Mouse (Mus musculus): ENCODE measurements around the gene Pfas. TPM values are rescaled to one million over a fixed set of nuclear protein-coding genes. Genes with fewer than 3 reads are reported as not detected.
A peak's percentile ranks its signal among the peaks of the same experiment; 100 is the strongest.
"Not testable (repeated sequence)": the region's sequence is repeated elsewhere in the genome, so short reads cannot be mapped to it uniquely, and the experiment has no call there.

Gene Pfas
- polyA plus RNA-seq, 1 experiment from 2014 or later = 13.7 TPM

- no peak for ATAC-seq (ENCODE audit: low read depth)
Observed at GRCm38 (mm10) chr11:68970232-68970631, 38.0 kb downstream of the Pfas start.

DNA sequence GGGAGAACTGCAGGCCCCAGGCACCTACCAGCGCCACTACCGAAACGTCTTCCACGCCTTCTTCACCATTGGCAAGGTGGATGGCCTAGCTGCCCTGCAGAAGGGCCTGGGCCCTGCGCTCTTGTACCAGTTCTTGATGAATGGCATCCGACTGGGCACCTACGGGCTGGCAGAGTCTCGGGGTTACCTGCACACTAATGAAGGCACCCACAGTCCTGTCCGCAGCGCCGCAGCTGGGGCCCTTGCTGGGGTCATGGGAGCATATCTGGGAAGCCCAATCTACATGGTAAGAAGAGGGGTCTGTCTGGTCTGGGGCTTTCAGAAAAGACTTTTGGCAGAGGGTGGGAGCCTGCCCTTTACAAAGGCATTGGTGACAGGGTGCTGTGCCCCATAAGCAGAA lies 39.5 kb downstream of the Pfas start:
- WGBS (ENCODE audit: insufficient replicate concordance) = 78% methylated on average over 11 of the region's 11 CpGs
- H3K27me3 ChIP-seq (ENCODE audit: control insufficient read depth, insufficient read depth, low read depth, low read length) = no peaks in the 10 kb centered on the region
- no peaks in the 10 kb centered on the region for H3K9me3 ChIP-seq (replicated peaks; ENCODE audit: control insufficient read depth, low read length)
- H3K36me3 ChIP-seq (ENCODE audit: control insufficient read depth, insufficient read depth) = no peaks in the 10 kb centered on the region
- no peak overlapping the region for H3K4me2 ChIP-seq (ENCODE audit: low read depth, low read length)
- peaks cover 19% of the 10 kb centered on the region for H3K4me1 ChIP-seq (ENCODE audit: control insufficient read depth, low read depth, low read length)
- no peak overlapping the region for H3K27ac ChIP-seq (ENCODE audit: low read length)
- ATAC-seq (ENCODE audit: low read depth) = no peak
- no peak overlapping the region for H3K9ac ChIP-seq (ENCODE audit: low read depth, low read length)
- no peak overlapping the region for H3K4me3 ChIP-seq (ENCODE audit: low read depth, low read length)

More at GRCm38 (mm10) chr11:68970232-68970631, 38.0 kb downstream of the Pfas start:
- no peak overlapping the region for H3K4me3 ChIP-seq (ENCODE audit: low read depth, low read length)
- peaks cover 22% of the 10 kb centered on the region for H3K4me1 ChIP-seq (ENCODE audit: control insufficient read depth, low read depth, low read length)
- H3K36me3 ChIP-seq (ENCODE audit: control insufficient read depth, insufficient read depth) = no peaks in the 10 kb centered on the region
- no peak overlapping the region for H3K4me2 ChIP-seq (ENCODE audit: low read depth, low read length)
- no peaks in the 10 kb centered on the region for H3K27me3 ChIP-seq (ENCODE audit: control insufficient read depth, insufficient read depth, low read depth, low read length)
- 59% methylated on average over 4 of the region's 4 CpGs for WGBS (ENCODE audit: insufficient replicate concordance)
- H3K9ac ChIP-seq (ENCODE audit: low read depth, low read length) = no peak overlapping the region
- H3K27ac ChIP-seq (ENCODE audit: low read length) = no peak overlapping the region
- no peaks in the 10 kb centered on the region for H3K9me3 ChIP-seq (replicated peaks; ENCODE audit: control insufficient read depth, low read length)

- no peaks in the 10 kb centered on the region for H3K27me3 ChIP-seq (ENCODE audit: control insufficient read depth, insufficient read depth, low read depth, low read length)
- WGBS (ENCODE audit: insufficient replicate concordance) = under 1% methylated on average over 50 of the region's 50 CpGs
- ATAC-seq (ENCODE audit: low read depth) = peak; percentile 97
Observed at GRCm38 (mm10) chr11:68967337-68968282, 40.6 kb downstream of the Pfas start, which contains the start of gene Slc25a35. TSS of gene Slc25a35 (plus strand) at chr11:68968131.

GRCm38 (mm10) chr11:68966554-68966953 lies 41.7 kb downstream of the Pfas start:
- Histone ChIP-seq H3K36me3 (ENCODE audit: control insufficient read depth, insufficient read depth) (no peaks in the 10 kb centered on the region), H3K27me3 (ENCODE audit: control insufficient read depth, insufficient read depth, low read depth, low read length) (no peaks in the 10 kb centered on the region), H3K4me3 (ENCODE audit: low read depth, low read length) (no peak overlapping the region), H3K4me2 (ENCODE audit: low read depth, low read length) (no peak overlapping the region), H3K27ac (ENCODE audit: low read length) (no peak overlapping the region), H3K4me1 (ENCODE audit: control insufficient read depth, low read depth, low read length) (peaks cover 13% of the 10 kb centered on the region), H3K9ac (ENCODE audit: low read depth, low read length) (no peak overlapping the region), H3K9me3 (replicated peaks; ENCODE audit: control insufficient read depth, low read length) (no peaks in the 10 kb centered on the region)
- no peak for ATAC-seq (ENCODE audit: low read depth)
- 43% methylated on average over 1 of the region's 1 CpGs for WGBS (ENCODE audit: insufficient replicate concordance)

More at GRCm38 (mm10) chr11:68967337-68968282, 40.6 kb downstream of the Pfas start, which contains the start of gene Slc25a35:
- Histone ChIP-seq H3K4me1 (ENCODE audit: control insufficient read depth, low read depth, low read length) (peaks cover 13% of the 10 kb centered on the region), H3K9ac (ENCODE audit: low read depth, low read length) (peak within 1 kb of the TSS; percentile 71), H3K36me3 (ENCODE audit: control insufficient read depth, insufficient read depth) (no peaks in the 10 kb centered on the region), H3K27ac (ENCODE audit: low read length) (peak within 1 kb of the TSS; percentile 83), H3K9me3 (replicated peaks; ENCODE audit: control insufficient read depth, low read length) (no peaks in the 10 kb centered on the region), H3K4me3 (ENCODE audit: low read depth, low read length) (peak within 1 kb of the TSS; percentile 77), H3K4me2 (ENCODE audit: low read depth, low read length) (peak within 1 kb of the TSS; percentile 95)

DNA sequence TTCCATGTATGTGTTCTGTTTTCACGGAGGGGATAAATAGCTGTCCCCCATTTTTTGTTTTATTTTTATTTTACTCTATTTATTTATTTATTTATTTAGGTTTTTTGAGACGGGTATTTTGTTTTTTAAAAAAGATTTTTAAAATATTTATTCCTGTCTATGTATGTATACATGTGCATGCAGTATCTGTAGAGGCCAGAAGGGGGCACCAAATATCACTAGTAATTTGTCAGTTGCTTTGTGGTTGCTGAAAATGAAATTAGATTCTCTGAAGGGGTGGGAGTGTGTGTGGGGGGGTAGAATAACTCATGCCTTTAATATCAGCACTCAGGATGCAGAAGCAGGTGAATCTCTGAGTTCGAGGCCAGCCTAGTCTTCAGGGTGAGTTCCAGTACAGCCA lies 42.4 kb downstream of the Pfas start:
- Histone ChIP-seq H3K9me3 (replicated peaks; ENCODE audit: control insufficient read depth, low read length) (no peaks in the 10 kb centered on the region), H3K36me3 (ENCODE audit: control insufficient read depth, insufficient read depth) (no peaks in the 10 kb centered on the region), H3K4me2 (ENCODE audit: low read depth, low read length) (no peak overlapping the region), H3K27ac (ENCODE audit: low read length) (no peak overlapping the region), H3K4me1 (ENCODE audit: control insufficient read depth, low read depth, low read length) (peaks cover 13% of the 10 kb centered on the region), H3K9ac (ENCODE audit: low read depth, low read length) (no peak overlapping the region), H3K4me3 (ENCODE audit: low read depth, low read length) (no peak overlapping the region), H3K27me3 (ENCODE audit: control insufficient read depth, insufficient read depth, low read depth, low read length) (no peaks in the 10 kb centered on the region)
- ATAC-seq (ENCODE audit: low read depth) = no peak
- WGBS (ENCODE audit: insufficient replicate concordance) = 20% methylated on average over 3 of the region's 3 CpGs

GRCm38 (mm10) chr11:68965050-68965449 lies 43.2 kb downstream of the Pfas start:
- Histone ChIP-seq H3K4me1 (ENCODE audit: control insufficient read depth, low read depth, low read length) (peaks cover 13% of the 10 kb centered on the region), H3K36me3 (ENCODE audit: control insufficient read depth, insufficient read depth) (no peaks in the 10 kb centered on the region), H3K27me3 (ENCODE audit: control insufficient read depth, insufficient read depth, low read depth, low read length) (no peaks in the 10 kb centered on the region), H3K4me2 (ENCODE audit: low read depth, low read length) (no peak overlapping the region), H3K4me3 (ENCODE audit: low read depth, low read length) (no peak overlapping the region), H3K9ac (ENCODE audit: low read depth, low read length) (no peak overlapping the region), H3K9me3 (replicated peaks; ENCODE audit: control insufficient read depth, low read length) (no peaks in the 10 kb centered on the region), H3K27ac (ENCODE audit: low read length) (no peak overlapping the region)
- no peak for ATAC-seq (ENCODE audit: low read depth)

DNA sequence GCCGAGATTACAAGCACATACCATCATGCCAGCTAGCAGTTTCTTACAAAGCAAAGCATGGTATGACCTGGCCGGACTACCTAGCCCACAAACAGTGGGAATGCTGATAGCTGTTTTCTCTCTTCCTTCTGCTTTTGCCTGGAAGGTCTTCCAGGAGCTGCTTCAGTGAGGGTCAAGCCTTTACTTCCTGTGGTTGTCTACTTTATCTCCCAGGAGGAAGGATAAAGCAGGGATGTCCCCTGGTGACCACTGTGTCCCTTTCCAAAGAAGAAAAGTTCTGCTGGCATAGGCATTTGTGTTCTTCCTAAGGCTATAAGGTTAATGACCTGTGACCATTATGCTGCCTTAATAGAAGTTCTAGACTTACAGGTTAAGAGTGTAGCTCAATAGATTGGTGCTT lies 44.9 kb downstream of the Pfas start:
- Histone ChIP-seq H3K27me3 (ENCODE audit: control insufficient read depth, insufficient read depth, low read depth, low read length) (no peaks in the 10 kb centered on the region), H3K4me3 (ENCODE audit: low read depth, low read length) (no peak overlapping the region), H3K4me1 (ENCODE audit: control insufficient read depth, low read depth, low read length) (peaks cover 11% of the 10 kb centered on the region), H3K9ac (ENCODE audit: low read depth, low read length) (no peak overlapping the region), H3K36me3 (ENCODE audit: control insufficient read depth, insufficient read depth) (no peaks in the 10 kb centered on the region), H3K27ac (ENCODE audit: low read length) (no peak overlapping the region), H3K4me2 (ENCODE audit: low read depth, low read length) (no peak overlapping the region), H3K9me3 (replicated peaks; ENCODE audit: control insufficient read depth, low read length) (no peaks in the 10 kb centered on the region)
- no peak for ATAC-seq (ENCODE audit: low read depth)
- 46% methylated on average over 2 of the region's 2 CpGs for WGBS (ENCODE audit: insufficient replicate concordance)

- not testable (repeated sequence) for H3K27ac ChIP-seq (ENCODE audit: low read length); ATAC-seq (ENCODE audit: low read depth); H3K36me3 ChIP-seq (ENCODE audit: control insufficient read depth, insufficient read depth); H3K4me2 ChIP-seq (ENCODE audit: low read depth, low read length); H3K27me3 ChIP-seq (ENCODE audit: control insufficient read depth, insufficient read depth, low read depth, low read length); H3K4me1 ChIP-seq (ENCODE audit: control insufficient read depth, low read depth, low read length); H3K4me3 ChIP-seq (ENCODE audit: low read depth, low read length); H3K9ac ChIP-seq (ENCODE audit: low read depth, low read length); H3K9me3 ChIP-seq (replicated peaks; ENCODE audit: control insufficient read depth, low read length)
- WGBS (ENCODE audit: insufficient replicate concordance) = 35% methylated on average over 11 of the region's 11 CpGs
Observed at GRCm38 (mm10) chr11:68962159-68962558, 46.1 kb downstream of the Pfas start.

DNA sequence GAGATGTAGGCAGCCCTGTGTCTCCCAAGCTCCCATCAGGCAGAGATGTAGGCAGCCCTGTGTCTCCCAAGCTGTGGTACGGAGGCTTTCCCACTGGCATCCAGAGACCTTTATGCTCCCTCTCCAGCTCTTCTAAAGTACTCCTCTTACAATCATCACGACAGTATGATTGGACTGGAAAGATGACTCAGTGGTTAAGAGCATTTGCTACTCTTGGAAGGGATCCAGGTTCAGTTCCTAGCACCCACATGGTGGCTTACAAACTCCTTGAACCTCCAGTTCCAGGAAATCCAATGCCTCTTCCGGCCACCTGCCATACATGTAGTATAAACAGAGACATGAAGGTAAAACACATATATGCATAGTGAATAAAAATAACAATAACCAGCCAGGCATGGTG lies 46.7 kb downstream of the Pfas start:
- no peak overlapping the region for H3K4me2 ChIP-seq (ENCODE audit: low read depth, low read length)
- no peak for ATAC-seq (ENCODE audit: low read depth)
- H3K27ac ChIP-seq (ENCODE audit: low read length) = no peak overlapping the region
- H3K4me3 ChIP-seq (ENCODE audit: low read depth, low read length) = no peak overlapping the region
- WGBS (ENCODE audit: insufficient replicate concordance) = 63% methylated on average over 3 of the region's 3 CpGs
- H3K9me3 ChIP-seq (replicated peaks; ENCODE audit: control insufficient read depth, low read length) = no peaks in the 10 kb centered on the region
- no peaks in the 10 kb centered on the region for H3K4me1 ChIP-seq (ENCODE audit: control insufficient read depth, low read depth, low read length)
- no peaks in the 10 kb centered on the region for H3K36me3 ChIP-seq (ENCODE audit: control insufficient read depth, insufficient read depth)
- H3K27me3 ChIP-seq (ENCODE audit: control insufficient read depth, insufficient read depth, low read depth, low read length) = peaks cover 4% of the 10 kb centered on the region
- H3K9ac ChIP-seq (ENCODE audit: low read depth, low read length) = no peak overlapping the region

Data from liver, embryonic 16.5 days (tissue).